Mouse (Mus musculus) ES-E14 (cell line): ENCODE measurements around the gene Insl3. TPM values are rescaled to one million over a fixed set of nuclear protein-coding genes. Genes with fewer than 3 reads are reported as not detected.
"Not testable (repeated sequence)": the region's sequence is repeated elsewhere in the genome, so short reads cannot be mapped to it uniquely, and the experiment has no call there.

Experiments
- DNase-seq: peaks from one replicate; pipeline ENCODE4 v3.0.0-alpha.2; 2013; ENCODE audit warnings: low read depth, low spot score
- H3K27ac ChIP-seq: 2 replicates; pipeline ENCODE4 v1.5.1; 2012; ENCODE audit warnings: low read depth, mild to moderate bottlenecking, low read length, moderate library complexity, mixed read lengths; ENCODE audit not compliant: poor library complexity, insufficient read depth, severe bottlenecking
- H3K36me3 ChIP-seq: 2 replicates; pipeline ENCODE4 v1.6.1; 2012; ENCODE audit warnings: mild to moderate bottlenecking, low read length, moderate library complexity, mixed read lengths; ENCODE audit not compliant: control insufficient read depth, poor library complexity, insufficient read depth, severe bottlenecking
- H3K4me1 ChIP-seq, 2 experiments: fragments of 150-350 bp in 1 of 2; sonication (generic) in 1 of 2; 2 replicates each; pipeline ENCODE4 v1.6.1; 2012; ENCODE audit warnings: low read length in 2 of 2, mild to moderate bottlenecking in 1 of 2, mixed read lengths in 1 of 2; ENCODE audit not compliant: control insufficient read depth in 2 of 2, insufficient read depth in 2 of 2, poor library complexity in 1 of 2
- H3K4me3 ChIP-seq, 2 experiments: fragments of 150-350 bp in 1 of 2; sonication (generic) in 1 of 2; 2 replicates each; pipeline ENCODE4 v1.5.1; 2012; ENCODE audit warnings: low read length in 2 of 2, low read depth in 1 of 2, mild to moderate bottlenecking in 1 of 2, mixed read lengths in 1 of 2; ENCODE audit not compliant: insufficient read depth in 1 of 2, poor library complexity in 1 of 2, severe bottlenecking in 1 of 2
- H3K9ac ChIP-seq: 2 replicates; pipeline ENCODE4 v1.6.1; 2012; ENCODE audit warnings: low read depth, mild to moderate bottlenecking, low read length, mixed read lengths; ENCODE audit not compliant: poor library complexity, insufficient read depth, severe bottlenecking
- H3K9me3 ChIP-seq: fragments of 150-350 bp; sonication (generic); 2 replicates; pipeline ENCODE4 v1.6.1; 2012; ENCODE audit warnings: low read depth, mild to moderate bottlenecking, low read length; ENCODE audit not compliant: control insufficient read depth, insufficient read depth
- CHD2 ChIP-seq: IDR thresholded peaks from 2 replicates; pipeline ENCODE4 v1.6.1; 2014; ENCODE audit warnings: mild to moderate bottlenecking, low read depth, low read length, inconsistent platforms
- HCFC1 ChIP-seq: IDR thresholded peaks from 2 replicates; pipeline ENCODE4 v1.6.1; 2012; ENCODE audit warnings: low read length, inconsistent platforms, borderline replicate concordance; ENCODE audit not compliant: insufficient read depth
- MAFK ChIP-seq: IDR thresholded peaks from 2 replicates; pipeline ENCODE4 v1.6.1; 2014; ENCODE audit warnings: mild to moderate bottlenecking, low read depth, low read length, inconsistent platforms; ENCODE audit not compliant: insufficient read depth
- ZC3H11A ChIP-seq: IDR thresholded peaks from 2 replicates; pipeline ENCODE4 v1.6.1; 2012; ENCODE audit warnings: low read depth, mild to moderate bottlenecking, inconsistent platforms, low read length, borderline replicate concordance
- ZNF384 ChIP-seq: IDR thresholded peaks from 2 replicates; pipeline ENCODE4 v1.6.1; 2012; ENCODE audit warnings: low read depth, low read length, inconsistent platforms
- in situ Hi-C, 2 experiments: fragments of 600-800 bp; cut with MboI; formaldehyde crosslinking; loops; one replicate each; pipeline ENCODE4 v1.15.1; 2025; ENCODE audit warnings: low sequenced_read_pairs in 2 of 2, inconsistent platforms in 1 of 2; ENCODE audit not compliant: unreplicated experiment in 2 of 2
- total RNA-seq: library from RNA; depleted of rRNA; stranded (reverse); fragments of 300-350 nt; gene quantifications from 2 replicates; pipeline ENCODE4 v1.2.3, GENCODE M21; 2012

Insl3 gene
- total RNA-seq, 1 experiment = 3.0 TPM

GRCm38 (mm10) chr8:71687616-71688015 lies 1.4 kb upstream of the Insl3 start:
- Histone ChIP-seq H3K36me3 (peaks cover 8% of the 10 kb centered on the region; the same call in 1 of the 2 replicates), H3K4me1 (peaks cover 0 to 37% of the 10 kb centered on the region in 2 experiments; a peak in 2 of 4 replicates), H3K27ac (no peak overlapping the region), H3K9ac (no peak overlapping the region), H3K9me3 (no peaks in the 10 kb centered on the region), H3K4me3 (no peak overlapping the region; a peak in 1 of 4 replicates)
- DNase-seq = no peak
- in situ Hi-C loops = no loop called here
- TF ChIP-seq HCFC1 (no peak), ZC3H11A (no peak), CHD2 (no peak), MAFK (no peak), ZNF384 (no peak)

GRCm38 (mm10) chr8:71692509-71692908 lies 3.5 kb downstream of the Insl3 start:
- DNase-seq = no peak
- in situ Hi-C loops = no loop called here
- H3K9ac ChIP-seq = no peak overlapping the region; the same call in 1 of the 2 replicates
- H3K9me3 ChIP-seq = no peaks in the 10 kb centered on the region
- TF ChIP-seq CHD2 (no peak), MAFK (no peak), ZC3H11A (no peak)
- H3K27ac ChIP-seq = no peak overlapping the region
- H3K36me3 ChIP-seq = no peaks in the 10 kb centered on the region
- H3K4me1 ChIP-seq = peaks cover 0 to 31% of the 10 kb centered on the region in 2 experiments; a peak in 2 of 4 replicates
- peak overlapping the region; percentile 13 to 56; a peak in 3 of 4 replicates for H3K4me3 ChIP-seq

DNA sequence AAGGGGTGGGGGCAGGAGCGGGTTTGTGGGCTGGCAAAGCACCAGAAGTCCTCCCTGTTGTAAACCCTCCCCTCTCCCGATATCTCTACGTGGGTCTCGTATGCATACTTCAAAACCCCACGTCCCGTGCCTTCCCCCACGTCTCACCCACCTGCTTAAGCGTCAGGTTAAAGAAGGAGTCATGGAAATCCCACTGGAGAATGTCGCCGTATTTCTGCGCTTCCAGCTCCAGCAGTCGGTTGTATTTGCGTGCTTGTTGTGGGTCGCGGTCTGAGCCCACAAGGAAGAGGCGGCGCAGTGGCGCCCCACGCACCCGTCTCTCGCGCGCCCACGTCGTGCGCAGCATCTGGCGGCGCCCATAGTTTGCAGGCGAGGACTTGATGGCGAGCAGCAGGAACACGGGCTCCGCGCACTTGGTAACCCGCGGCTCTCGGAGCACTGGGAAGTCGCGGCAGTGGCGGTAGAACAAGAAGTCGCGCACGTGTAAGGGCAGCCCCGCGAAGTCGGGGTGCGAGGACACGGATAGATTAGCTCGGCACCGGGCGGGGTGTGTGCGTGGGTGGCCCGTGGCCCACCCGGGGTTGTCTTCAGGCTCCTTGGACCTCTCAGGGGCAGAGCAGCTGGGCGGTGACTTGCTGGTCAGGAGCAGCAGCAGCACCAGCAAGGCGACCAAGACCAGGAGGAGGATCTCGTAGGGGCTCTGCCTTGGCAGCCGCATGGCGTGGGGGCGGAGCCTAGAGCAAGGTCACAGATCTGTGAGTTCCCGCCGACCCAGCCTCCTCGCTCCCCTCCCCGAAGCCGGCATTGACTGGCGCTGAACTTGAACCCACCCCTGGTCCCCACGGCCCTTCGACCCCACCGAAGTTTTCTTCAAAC lies 4.4 kb downstream of the Insl3 start:
- no peaks in the 10 kb centered on the region for H3K36me3 ChIP-seq
- peak overlapping the region; percentile 27 to 56; a peak in 3 of 4 replicates for H3K4me3 ChIP-seq
- in situ Hi-C loops = no loop called here
- no peaks in the 10 kb centered on the region for H3K9me3 ChIP-seq
- no peak overlapping the region for H3K27ac ChIP-seq
- no peak for TF ChIP-seq ZC3H11A
- no peak for TF ChIP-seq HCFC1
- TF ChIP-seq MAFK = no peak
- TF ChIP-seq ZNF384 = no peak
- no peak overlapping the region for H3K9ac ChIP-seq
- DNase-seq = no peak
- H3K4me1 ChIP-seq = peaks cover 0 to 27% of the 10 kb centered on the region in 2 experiments; a peak in 2 of 4 replicates

GRCm38 (mm10) chr8:71695456-71695855 lies 6.4 kb downstream of the Insl3 start:
- H3K4me1 ChIP-seq = peaks cover 2 to 30% of the 10 kb centered on the region in 2 experiments
- H3K27ac ChIP-seq, H3K9ac ChIP-seq, in situ Hi-C loops, H3K9me3 ChIP-seq, DNase-seq, H3K4me3 ChIP-seq, H3K36me3 ChIP-seq: not testable (repeated sequence)
